Mouse (Mus musculus): Measurements from ENCODE around the gene Cers4.

Gene Cers4

GRCm38 (mm10) chr8:4492851-4493685 is at the start of gene Cers4:
Cers4 (plus strand) TSS chr8:4493026.
- DNase-seq (ENCODE audit: low spot score) = peak; percentile 80

- no peak for DNase-seq (ENCODE audit: low spot score)
Observed at GRCm38 (mm10) chr8:4458165-4458564, 34.7 kb upstream of the Cers4 start.

DNA sequence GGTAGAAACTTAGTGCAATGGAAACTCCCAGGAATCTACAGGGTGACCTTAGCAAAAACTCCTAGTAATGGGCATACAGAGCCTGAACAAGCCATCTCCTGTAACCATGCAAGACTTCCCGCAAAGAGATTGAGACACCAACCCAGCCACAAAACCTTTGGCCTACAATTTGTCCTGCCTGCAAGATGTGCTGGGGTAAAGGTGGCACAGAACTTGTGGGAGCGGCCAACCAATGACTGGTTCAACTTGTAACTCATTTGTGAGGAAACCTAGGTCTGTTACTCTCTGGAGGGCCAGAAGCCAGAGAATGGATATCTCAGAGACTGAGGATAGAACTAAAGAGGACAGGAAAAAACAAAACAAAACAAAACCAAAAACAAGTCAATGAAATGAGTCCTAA is 29.8 kb upstream of the Cers4 start:
- no peak for DNase-seq (ENCODE audit: low spot score)

DNA sequence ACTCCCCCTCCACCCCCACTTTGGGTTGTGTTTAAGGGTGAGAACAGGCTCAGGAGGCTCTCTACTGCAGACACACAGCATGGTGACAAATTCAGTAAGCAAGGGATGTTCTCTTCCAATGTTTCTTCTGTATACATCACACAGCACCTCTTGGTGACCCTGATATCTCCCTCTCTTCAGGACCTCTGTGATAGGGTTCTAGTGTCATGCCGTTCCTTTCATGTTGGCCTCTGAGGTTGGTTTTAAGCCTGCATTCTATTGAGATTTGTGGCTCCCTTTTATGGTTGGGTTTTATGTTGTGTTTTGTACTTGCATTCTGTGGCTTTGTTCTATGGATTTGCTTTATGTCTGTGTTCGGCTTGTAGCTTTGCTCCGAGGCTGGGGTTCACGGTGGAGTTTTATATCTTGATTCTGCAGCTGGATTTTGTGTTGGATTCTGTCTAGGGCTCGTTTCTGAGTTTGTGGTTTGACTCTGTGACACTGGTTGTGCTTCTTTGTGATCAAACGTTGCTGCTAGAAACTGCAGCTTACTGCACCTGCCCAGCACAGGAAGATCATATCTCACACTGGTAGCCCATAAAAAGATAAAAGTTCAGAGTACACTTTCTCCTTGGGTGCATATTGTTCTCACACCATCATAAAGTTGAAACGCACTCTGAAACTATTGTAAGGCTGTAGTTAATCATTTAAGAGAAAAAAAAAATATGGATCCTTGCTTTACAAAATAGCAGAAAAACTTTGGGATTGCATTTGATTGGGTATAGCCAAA is 18.2 kb upstream of the Cers4 start:
- no peak for DNase-seq (ENCODE audit: low spot score)

GRCm38 (mm10) chr8:4481154-4481553 is 11.7 kb upstream of the Cers4 start:
- DNase-seq (ENCODE audit: low spot score) = no peak

- no peak for DNase-seq (ENCODE audit: low spot score)
Observed at GRCm38 (mm10) chr8:4481586-4481985, 11.2 kb upstream of the Cers4 start.

- DNase-seq (ENCODE audit: low spot score) = no peak
Observed at GRCm38 (mm10) chr8:4482501-4482900, 10.3 kb upstream of the Cers4 start.

- no peak for DNase-seq (ENCODE audit: low spot score)
Observed at GRCm38 (mm10) chr8:4483330-4483729, 9.5 kb upstream of the Cers4 start.

- DNase-seq (ENCODE audit: low spot score) = peak; percentile 37
Observed at GRCm38 (mm10) chr8:4493686-4494440, 1.0 kb downstream of the Cers4 start.

- DNase-seq (ENCODE audit: low spot score) = no peak
Observed at GRCm38 (mm10) chr8:4495976-4496375, 3.1 kb downstream of the Cers4 start.

DNA sequence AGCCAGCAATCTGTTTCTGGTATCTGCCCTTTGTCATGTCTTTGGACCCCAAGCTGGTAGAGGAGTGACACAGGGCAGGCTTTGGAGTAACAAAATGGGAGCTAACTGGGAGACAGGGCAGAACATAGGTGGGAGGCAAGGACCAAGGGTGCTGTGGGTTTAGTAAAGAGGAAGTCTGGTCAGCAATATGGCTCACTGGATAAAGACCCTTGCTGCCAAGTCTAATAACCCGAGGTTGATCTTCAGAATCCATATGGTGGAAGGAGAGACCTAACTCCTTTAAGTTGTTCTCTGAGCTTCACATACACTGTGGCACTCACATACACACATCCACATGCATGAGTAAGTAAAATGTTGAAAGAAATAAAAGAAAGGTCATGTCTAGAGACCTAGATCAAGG is 4.8 kb downstream of the Cers4 start:
- no peak for DNase-seq (ENCODE audit: low spot score)

DNA sequence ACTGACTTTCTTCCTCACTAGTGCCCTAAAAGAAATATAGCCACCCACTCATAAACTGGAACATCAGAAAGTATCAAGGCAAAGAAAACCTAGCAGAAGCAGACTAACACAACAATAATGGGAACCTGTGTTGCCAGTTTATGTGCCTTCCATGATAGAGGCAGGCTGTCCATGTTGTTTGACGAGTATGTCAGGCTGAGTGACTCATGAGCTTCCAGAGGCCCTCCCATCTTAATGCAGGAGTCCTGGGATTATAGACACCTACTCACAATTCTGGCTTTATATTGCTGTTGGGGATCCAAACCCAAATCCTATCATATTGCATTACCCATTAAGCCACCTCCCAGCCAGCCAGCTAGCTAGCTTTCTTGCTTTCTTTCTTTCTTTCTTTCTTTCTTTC is 12.5 kb downstream of the Cers4 start:
- no peak for DNase-seq (ENCODE audit: low spot score)

GRCm38 (mm10) chr8:4507527-4507926 is 14.7 kb downstream of the Cers4 start:
- no peak for DNase-seq (ENCODE audit: low spot score)

GRCm38 (mm10) chr8:4510824-4511223 is 18.0 kb downstream of the Cers4 start:
- no peak for DNase-seq (ENCODE audit: low spot score)

GRCm38 (mm10) chr8:4511429-4512115 is 18.7 kb downstream of the Cers4 start:
- DNase-seq (ENCODE audit: low spot score) = no peak

DNA sequence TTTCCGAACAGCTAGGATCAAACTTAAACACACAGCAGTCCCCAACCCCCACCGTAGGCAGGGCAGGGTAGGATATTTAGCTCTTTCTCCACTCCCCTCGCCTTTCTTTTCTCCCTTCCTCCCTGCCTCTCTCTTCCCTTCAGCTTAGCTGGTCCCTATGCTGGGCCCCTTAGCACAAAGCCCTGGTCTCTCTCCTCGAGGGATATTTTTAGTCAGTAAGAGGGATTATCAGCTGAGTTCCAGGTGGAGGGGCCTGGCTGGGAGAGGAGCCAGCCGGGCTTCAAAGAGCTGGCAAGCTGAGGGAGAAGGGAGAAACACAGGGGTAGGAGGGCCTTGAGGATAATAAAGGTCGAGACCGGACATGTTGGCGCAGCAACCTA is 19.3 kb downstream of the Cers4 start:
- DNase-seq (ENCODE audit: low spot score) = peak; percentile 48

GRCm38 (mm10) chr8:4516162-4516561 is 23.3 kb downstream of the Cers4 start:
- DNase-seq (ENCODE audit: low spot score) = peak; percentile 57

DNA sequence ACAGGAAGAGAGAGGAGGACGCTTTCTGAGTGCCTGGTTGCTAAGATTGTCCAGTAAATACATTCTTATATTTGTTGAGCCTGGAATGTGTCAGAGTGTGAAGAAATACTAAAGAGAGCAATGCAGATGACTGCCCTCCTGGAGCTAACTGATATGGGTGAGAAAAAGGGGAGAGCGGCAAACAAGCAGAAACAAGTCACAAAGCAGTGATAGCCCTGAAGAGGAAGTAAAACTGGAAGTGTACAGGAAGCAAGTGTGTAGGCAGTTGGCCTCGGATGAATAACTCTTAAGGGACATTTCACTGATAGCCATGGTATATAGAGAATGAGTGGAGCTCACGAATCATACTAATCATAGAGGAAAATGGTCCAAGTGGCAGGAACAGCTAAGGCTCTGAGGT is 28.6 kb downstream of the Cers4 start:
- DNase-seq (ENCODE audit: low spot score) = no peak

DNA sequence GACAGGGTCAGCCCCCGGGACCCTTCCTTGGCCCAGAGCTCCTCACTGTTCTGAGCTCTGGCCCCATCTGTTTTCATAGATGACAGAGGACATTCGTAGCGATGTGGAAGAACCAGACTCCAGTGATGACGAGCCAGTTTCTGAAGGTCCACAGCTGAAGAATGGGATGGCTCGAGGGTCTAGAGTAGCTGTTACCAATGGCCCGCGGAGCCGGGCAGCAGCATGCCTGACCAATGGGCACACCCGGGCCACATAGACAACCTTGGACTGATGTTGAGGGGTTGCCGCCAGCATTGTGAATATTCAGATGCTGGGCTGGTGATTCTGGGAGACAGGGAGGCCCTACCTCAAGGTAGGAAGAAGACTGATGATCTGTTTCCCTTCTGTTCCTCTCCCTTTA is 30.7 kb downstream of the Cers4 start:
- peak; percentile 1 for DNase-seq (ENCODE audit: low spot score)

Data from embryo, embryonic 10 days (tissue).